Mouse (Mus musculus) lung, adult 2 months (tissue): ENCODE results near the gene Ifnlr1.

Source experiments
- CTCF ChIP-seq: fragments of 200-500 bp; IDR thresholded peaks from 2 replicates; pipeline ENCODE4 v1.5.1; 2011; ENCODE audit warnings: mild to moderate bottlenecking, low read length, control low read depth; ENCODE audit not compliant: insufficient read depth
- POLR2A ChIP-seq: fragments of 200-500 bp; IDR thresholded peaks from 2 replicates; pipeline ENCODE4 v1.6.1; 2011; ENCODE audit warnings: low read depth, mild to moderate bottlenecking, control low read depth, low read length, borderline replicate concordance; ENCODE audit errors: extremely low read depth

DNA sequence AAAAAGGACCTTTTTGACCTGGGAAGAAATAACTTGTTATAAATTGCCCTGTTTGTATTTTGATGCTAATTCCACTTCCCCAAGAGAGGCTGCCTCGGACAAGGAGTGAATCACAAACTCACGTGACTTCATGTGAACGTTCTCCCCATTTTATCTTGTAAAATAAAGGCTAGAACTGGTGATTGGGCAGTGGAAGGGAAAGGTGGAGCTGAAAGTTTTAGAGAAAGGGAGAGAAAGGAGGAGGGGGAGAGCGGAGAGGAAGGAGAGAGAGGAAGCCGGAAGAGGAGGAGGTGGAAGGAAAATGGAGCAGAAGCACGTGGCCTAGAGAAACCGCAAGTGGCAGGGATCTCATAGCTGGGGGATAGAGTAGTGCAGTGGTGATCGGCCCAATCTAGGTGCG is 11.1 kb upstream of the Ifnlr1 start:
- TF ChIP-seq POLR2A (no peak), CTCF (no peak)
